Mouse (Mus musculus) bone marrow, adult 2 months (tissue): ENCODE data around the gene Cenph.

Experiments used
- CTCF ChIP-seq: fragments of 200-500 bp; IDR thresholded peaks from 2 replicates; pipeline ENCODE4 v1.5.1; 2011; ENCODE audit warnings: low read length, control low read depth; ENCODE audit not compliant: control insufficient read depth, insufficient read depth
- POLR2A ChIP-seq: fragments of 200-500 bp; IDR thresholded peaks from 2 replicates; pipeline ENCODE4 v1.6.1; 2011; ENCODE audit warnings: low read depth, mild to moderate bottlenecking, control low read depth, low read length, borderline replicate concordance; ENCODE audit not compliant: control insufficient read depth

GRCm38 (mm10) chr13:100755329-100755728, 20.4 kb downstream of the Cenph start:
- TF ChIP-seq CTCF (no peak), POLR2A (no peak)
